Mouse (Mus musculus): ENCODE results near the gene H6pd.

DNA sequence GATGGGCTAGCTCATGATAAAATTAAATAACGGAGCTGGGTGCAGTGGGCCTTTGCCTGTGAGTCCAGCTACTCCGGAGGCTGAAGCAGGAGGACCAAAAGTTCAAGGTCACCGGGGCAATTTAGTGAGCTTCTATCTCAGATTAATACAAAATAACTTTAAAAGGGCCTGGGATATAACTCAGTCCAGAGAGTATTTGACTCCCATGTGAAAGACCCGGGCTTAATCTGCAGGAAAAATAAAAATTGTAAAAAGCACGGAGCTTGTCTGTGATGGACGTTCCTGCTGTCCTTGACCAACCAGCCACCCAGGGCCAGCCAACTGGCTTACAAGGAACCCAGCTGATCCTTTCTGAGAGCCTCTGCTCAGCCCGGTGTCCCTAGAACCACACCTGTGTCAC, 29.7 kb upstream of the H6pd start:
- no peak for TF ChIP-seq CTCF (IDR thresholded peaks at IDR 0.05; ENCODE audit: low read depth)
- no peak for TF ChIP-seq EP300 (IDR thresholded peaks at IDR 0.05; ENCODE audit: low read depth)

Data from heart, postnatal 0 days (tissue).